Mouse (Mus musculus): ENCODE data around the gene Gm16223.

GRCm38 (mm10) chr5:42211554-42212338 is 144.0 kb downstream of the Gm16223 start:
- no peak for TF ChIP-seq POLR2A (IDR thresholded peaks at IDR 0.05; ENCODE audit: borderline replicate concordance, control insufficient read depth, low read depth, low read length)
- no peak for TF ChIP-seq CTCF (IDR thresholded peaks at IDR 0.05; ENCODE audit: control insufficient read depth, insufficient read depth, low read length)
